Mouse (Mus musculus): ENCODE measurements around the gene Tubb2a. TPM values are rescaled to one million over a fixed set of nuclear protein-coding genes. Genes with fewer than 3 reads are reported as not detected.
"Not testable (repeated sequence)": the region's sequence is repeated elsewhere in the genome, so short reads cannot be mapped to it uniquely, and the experiment has no call there.

Gene Tubb2a
- polyA plus RNA-seq, 1 experiment from 2014 or later, result 49.1 TPM

- Histone ChIP-seq H3K4me3 (ENCODE audit: low read depth, low read length) (no peak overlapping the region), H3K4me1 (ENCODE audit: control insufficient read depth, insufficient read depth, low read length) (no peaks in the 10 kb centered on the region), H3K9me3 (ENCODE audit: control insufficient read depth, low read length) (no peaks in the 10 kb centered on the region), H3K27ac (replicated peaks; ENCODE audit: low read depth, low read length) (no peak overlapping the region), H3K27me3 (ENCODE audit: control insufficient read depth, insufficient read depth, low read length) (no peaks in the 10 kb centered on the region), H3K4me2 (ENCODE audit: low read depth, severe bottlenecking) (no peak overlapping the region), H3K36me3 (ENCODE audit: control insufficient read depth, insufficient read depth, low read length) (no peaks in the 10 kb centered on the region), H3K9ac (ENCODE audit: low read length) (no peak overlapping the region)
- DNase-seq (ENCODE audit: low spot score) (no peak), ATAC-seq (ENCODE audit: insufficient number of reproducible peaks, low FRiP score, low TSS enrichment, low read depth) (no peak)
- 72% methylated on average over 7 of the region's 7 CpGs for WGBS
These were observed 9.4 kb upstream of the Tubb2a start for GRCm38 (mm10) chr13:34087052-34087812.

- DNase-seq (ENCODE audit: low spot score) (no peak), ATAC-seq (ENCODE audit: insufficient number of reproducible peaks, low FRiP score, low TSS enrichment, low read depth) (no peak)
- H3K27ac ChIP-seq (replicated peaks; ENCODE audit: low read depth, low read length), result no peak overlapping the region
- H3K4me2 ChIP-seq (ENCODE audit: low read depth, severe bottlenecking), result no peak overlapping the region
- no peak overlapping the region for H3K9ac ChIP-seq (ENCODE audit: low read length)
- no peaks in the 10 kb centered on the region for H3K27me3 ChIP-seq (ENCODE audit: control insufficient read depth, insufficient read depth, low read length)
- no peaks in the 10 kb centered on the region for H3K4me1 ChIP-seq (ENCODE audit: control insufficient read depth, insufficient read depth, low read length)
- no peaks in the 10 kb centered on the region for H3K36me3 ChIP-seq (ENCODE audit: control insufficient read depth, insufficient read depth, low read length)
- no peaks in the 10 kb centered on the region for H3K9me3 ChIP-seq (ENCODE audit: control insufficient read depth, low read length)
- no peak overlapping the region for H3K4me3 ChIP-seq (ENCODE audit: low read depth, low read length)
- 80% methylated on average over 9 of the region's 9 CpGs for WGBS
These were observed 6.4 kb upstream of the Tubb2a start for GRCm38 (mm10) chr13:34084026-34084750.

- Histone ChIP-seq H3K9me3 (ENCODE audit: control insufficient read depth, low read length) (no peaks in the 10 kb centered on the region), H3K36me3 (ENCODE audit: control insufficient read depth, insufficient read depth, low read length) (no peaks in the 10 kb centered on the region), H3K4me1 (ENCODE audit: control insufficient read depth, insufficient read depth, low read length) (0 out of 2 replicates have a peak, but pooled peaks cover 4% of the 10 kb centered on the region), H3K27me3 (ENCODE audit: control insufficient read depth, insufficient read depth, low read length) (no peaks in the 10 kb centered on the region), H3K27ac (replicated peaks; ENCODE audit: low read depth, low read length) (no peak overlapping the region), H3K4me3 (ENCODE audit: low read depth, low read length) (no peak overlapping the region), H3K4me2 (ENCODE audit: low read depth, severe bottlenecking) (no peak overlapping the region), H3K9ac (ENCODE audit: low read length) (no peak overlapping the region)
- DNase-seq (ENCODE audit: low spot score) (no peak), ATAC-seq (ENCODE audit: insufficient number of reproducible peaks, low FRiP score, low TSS enrichment, low read depth) (no peak)
- 88% methylated on average over 4 of the region's 4 CpGs for WGBS
These were observed 4.1 kb upstream of the Tubb2a start for GRCm38 (mm10) chr13:34081926-34082325.

- H3K27me3 ChIP-seq (ENCODE audit: control insufficient read depth, insufficient read depth, low read length), result no peaks in the 10 kb centered on the region
- 0 out of 2 replicates have a peak, but pooled peaks cover 4% of the 10 kb centered on the region for H3K4me1 ChIP-seq (ENCODE audit: control insufficient read depth, insufficient read depth, low read length)
- no peaks in the 10 kb centered on the region for H3K9me3 ChIP-seq (ENCODE audit: control insufficient read depth, low read length)
- H3K4me2 ChIP-seq (ENCODE audit: low read depth, severe bottlenecking), result no peak overlapping the region
- H3K27ac ChIP-seq (replicated peaks; ENCODE audit: low read depth, low read length), result no peak overlapping the region
- 89% methylated on average over 3 of the region's 3 CpGs for WGBS
- H3K36me3 ChIP-seq (ENCODE audit: control insufficient read depth, insufficient read depth, low read length), result no peaks in the 10 kb centered on the region
- H3K9ac ChIP-seq (ENCODE audit: low read length), result no peak overlapping the region
- DNase-seq (ENCODE audit: low spot score), result no peak
- no peak for ATAC-seq (ENCODE audit: insufficient number of reproducible peaks, low FRiP score, low TSS enrichment, low read depth)
- H3K4me3 ChIP-seq (ENCODE audit: low read depth, low read length), result no peak overlapping the region
These were observed 2.0 kb upstream of the Tubb2a start for GRCm38 (mm10) chr13:34079801-34080200.

GRCm38 (mm10) chr13:34078500-34079280, 883 bp upstream of the Tubb2a start:
- H3K4me2 ChIP-seq (ENCODE audit: low read depth, severe bottlenecking), result peak overlapping the region; percentile 92; the same call in 1 of the 2 replicates
- ATAC-seq (ENCODE audit: insufficient number of reproducible peaks, low FRiP score, low TSS enrichment, low read depth), result 0 out of 2 replicates have a peak, but pooled peaks have one; percentile 18

GRCm38 (mm10) chr13:34076561-34077491, 981 bp downstream of the Tubb2a start:
- ATAC-seq (ENCODE audit: insufficient number of reproducible peaks, low FRiP score, low TSS enrichment, low read depth) (0 out of 2 replicates have a peak, but pooled peaks have one; percentile 34), DNase-seq (ENCODE audit: low spot score) (peak; percentile 38)
- 0 out of 2 replicates have a peak, but pooled peaks cover 4% of the 10 kb centered on the region for H3K4me1 ChIP-seq (ENCODE audit: control insufficient read depth, insufficient read depth, low read length)
- peak overlapping the region; percentile 92 for H3K4me2 ChIP-seq (ENCODE audit: low read depth, severe bottlenecking)
- H3K4me3 ChIP-seq (ENCODE audit: low read depth, low read length), result peak overlapping the region; percentile 56
- 56% methylated on average over 20 of the region's 20 CpGs for WGBS
- no peak overlapping the region for H3K9ac ChIP-seq (ENCODE audit: low read length)
- H3K36me3 ChIP-seq (ENCODE audit: control insufficient read depth, insufficient read depth, low read length), result no peaks in the 10 kb centered on the region
- no peaks in the 10 kb centered on the region for H3K9me3 ChIP-seq (ENCODE audit: control insufficient read depth, low read length)
- H3K27ac ChIP-seq (replicated peaks; ENCODE audit: low read depth, low read length), result no peak overlapping the region
- H3K27me3 ChIP-seq (ENCODE audit: control insufficient read depth, insufficient read depth, low read length), result no peaks in the 10 kb centered on the region

More at GRCm38 (mm10) chr13:34078500-34079280, 883 bp upstream of the Tubb2a start:
- Histone ChIP-seq H3K4me3 (ENCODE audit: low read depth, low read length) (no peak overlapping the region), H3K9me3 (ENCODE audit: control insufficient read depth, low read length) (no peaks in the 10 kb centered on the region), H3K4me1 (ENCODE audit: control insufficient read depth, insufficient read depth, low read length) (0 out of 2 replicates have a peak, but pooled peaks cover 4% of the 10 kb centered on the region), H3K27ac (replicated peaks; ENCODE audit: low read depth, low read length) (no peak overlapping the region), H3K9ac (ENCODE audit: low read length) (no peak overlapping the region), H3K27me3 (ENCODE audit: control insufficient read depth, insufficient read depth, low read length) (no peaks in the 10 kb centered on the region), H3K36me3 (ENCODE audit: control insufficient read depth, insufficient read depth, low read length) (no peaks in the 10 kb centered on the region)
- DNase-seq (ENCODE audit: low spot score), result no peak
- WGBS, result 32% methylated on average over 16 of the region's 16 CpGs

GRCm38 (mm10) chr13:34075893-34076292, 1.9 kb downstream of the Tubb2a start:
- 84% methylated on average over 6 of the region's 6 CpGs for WGBS

More at GRCm38 (mm10) chr13:34075893-34076292, 1.9 kb downstream of the Tubb2a start:
- not testable (repeated sequence) for H3K4me3 ChIP-seq (ENCODE audit: low read depth, low read length); H3K4me1 ChIP-seq (ENCODE audit: control insufficient read depth, insufficient read depth, low read length); H3K9ac ChIP-seq (ENCODE audit: low read length); H3K27ac ChIP-seq (replicated peaks; ENCODE audit: low read depth, low read length); DNase-seq (ENCODE audit: low spot score); H3K4me2 ChIP-seq (ENCODE audit: low read depth, severe bottlenecking); ATAC-seq (ENCODE audit: insufficient number of reproducible peaks, low FRiP score, low TSS enrichment, low read depth); H3K27me3 ChIP-seq (ENCODE audit: control insufficient read depth, insufficient read depth, low read length); H3K36me3 ChIP-seq (ENCODE audit: control insufficient read depth, insufficient read depth, low read length); H3K9me3 ChIP-seq (ENCODE audit: control insufficient read depth, low read length)

Data from limb, embryonic 11.5 days (tissue).